Mouse (Mus musculus): Measurements from ENCODE around the gene Prss23.

Prss23 gene

DNA sequence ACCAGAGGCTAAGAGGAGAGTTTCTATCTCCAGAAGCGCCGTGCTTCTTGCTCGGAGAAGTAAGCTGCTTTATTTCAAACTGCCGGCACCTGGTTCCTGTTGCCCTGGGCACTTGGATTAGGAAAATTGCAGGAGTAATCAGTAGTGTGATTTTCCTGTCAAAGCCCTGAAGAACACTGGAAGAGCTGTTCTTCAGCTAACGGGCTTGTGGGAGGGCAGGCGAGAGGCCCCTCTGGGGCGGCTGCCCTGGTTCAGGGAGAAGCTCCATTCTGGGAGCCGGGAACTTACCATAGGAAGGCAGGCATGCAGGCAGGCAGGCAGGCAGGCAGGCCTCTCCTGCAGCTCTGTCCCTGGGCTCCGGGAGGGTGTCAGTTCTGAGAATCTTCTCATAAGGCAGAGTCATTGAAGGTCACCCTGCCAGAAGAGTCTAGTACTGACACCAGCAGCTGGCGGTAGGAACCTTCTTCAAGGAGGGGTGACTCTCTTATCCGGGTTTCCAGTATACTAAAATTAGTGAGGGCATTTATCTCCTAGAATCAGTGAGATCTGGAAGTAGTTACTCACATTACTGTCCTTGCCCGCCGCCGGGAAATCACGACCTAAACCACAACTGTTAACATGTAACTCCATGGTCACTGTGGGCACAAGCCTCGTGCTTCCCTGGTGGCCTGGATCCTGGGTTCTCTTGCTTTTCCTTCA lies at the start of gene Prss23:
Prss23 (minus strand) TSS at position 457 of the 699 bp plus-strand sequence.
- DNase-seq (ENCODE audit: low spot score), result no peak

DNA sequence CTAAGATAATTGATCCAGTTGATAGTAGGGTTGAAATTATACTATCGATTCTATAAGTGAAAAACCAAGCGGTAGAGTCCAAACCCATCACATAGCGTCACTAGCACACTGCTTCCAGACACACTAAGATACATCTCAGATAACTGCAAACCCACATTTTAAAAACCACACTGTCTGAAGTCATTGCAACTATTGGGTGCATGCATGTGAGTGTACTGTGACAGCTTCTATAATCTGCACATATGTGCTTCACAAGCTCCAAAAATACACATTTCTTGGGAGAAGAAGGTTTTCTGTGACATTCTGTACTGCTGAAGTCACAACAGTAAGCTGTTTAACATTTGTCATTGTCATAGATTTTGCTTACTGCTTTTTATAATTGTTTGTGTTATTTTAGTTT lies 49.1 kb upstream of the Prss23 start:
- DNase-seq (ENCODE audit: low spot score), result no peak

DNA sequence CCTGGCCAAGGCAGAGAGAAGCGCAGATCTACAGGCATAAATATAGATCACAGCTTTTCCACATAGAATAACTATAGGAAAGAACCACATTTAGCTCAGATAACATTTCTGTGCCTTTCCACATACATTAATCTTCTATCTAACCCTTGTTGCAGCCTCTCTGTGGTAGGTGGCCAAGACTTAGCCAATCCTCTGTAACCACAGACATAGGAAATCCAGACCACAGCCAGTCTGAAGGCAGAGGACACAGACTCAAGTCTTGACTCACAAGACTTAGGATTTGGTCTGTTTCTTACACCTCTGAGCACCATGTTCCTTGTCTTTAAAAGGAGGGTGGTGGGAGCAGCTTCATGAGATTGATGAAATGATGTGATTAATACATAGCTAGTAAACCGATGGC lies 37.6 kb upstream of the Prss23 start:
- no peak for DNase-seq (ENCODE audit: low spot score)

- DNase-seq (ENCODE audit: low spot score), result no peak
Observed at GRCm38 (mm10) chr7:89563501-89563900, 36.5 kb upstream of the Prss23 start.

GRCm38 (mm10) chr7:89562140-89562539 lies 35.2 kb upstream of the Prss23 start:
- DNase-seq (ENCODE audit: low spot score), result no peak

DNA sequence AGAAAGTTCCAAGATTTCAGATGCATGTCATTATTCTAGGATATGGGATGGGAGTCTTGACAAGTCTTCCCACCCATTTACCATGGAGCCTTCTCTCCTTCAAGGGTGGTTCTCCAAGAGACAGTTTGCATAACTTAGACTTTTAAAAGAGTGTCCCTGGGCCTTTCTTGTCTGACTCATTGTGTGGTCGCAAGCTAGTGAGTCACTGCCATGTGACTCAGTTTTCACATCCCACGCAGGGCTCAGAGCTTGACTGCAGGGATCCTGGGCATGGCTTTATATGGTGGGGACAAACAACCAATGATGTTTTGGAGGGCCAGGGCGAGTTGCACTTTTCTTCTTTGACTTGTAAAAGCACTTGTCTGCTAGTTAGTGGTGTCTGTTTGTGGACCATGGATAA lies 34.0 kb upstream of the Prss23 start:
- no peak for DNase-seq (ENCODE audit: low spot score)

- DNase-seq (ENCODE audit: low spot score), result no peak
Observed at GRCm38 (mm10) chr7:89559633-89560032, 32.6 kb upstream of the Prss23 start.

GRCm38 (mm10) chr7:89559105-89559504 lies 32.1 kb upstream of the Prss23 start:
- DNase-seq (ENCODE audit: low spot score), result no peak

DNA sequence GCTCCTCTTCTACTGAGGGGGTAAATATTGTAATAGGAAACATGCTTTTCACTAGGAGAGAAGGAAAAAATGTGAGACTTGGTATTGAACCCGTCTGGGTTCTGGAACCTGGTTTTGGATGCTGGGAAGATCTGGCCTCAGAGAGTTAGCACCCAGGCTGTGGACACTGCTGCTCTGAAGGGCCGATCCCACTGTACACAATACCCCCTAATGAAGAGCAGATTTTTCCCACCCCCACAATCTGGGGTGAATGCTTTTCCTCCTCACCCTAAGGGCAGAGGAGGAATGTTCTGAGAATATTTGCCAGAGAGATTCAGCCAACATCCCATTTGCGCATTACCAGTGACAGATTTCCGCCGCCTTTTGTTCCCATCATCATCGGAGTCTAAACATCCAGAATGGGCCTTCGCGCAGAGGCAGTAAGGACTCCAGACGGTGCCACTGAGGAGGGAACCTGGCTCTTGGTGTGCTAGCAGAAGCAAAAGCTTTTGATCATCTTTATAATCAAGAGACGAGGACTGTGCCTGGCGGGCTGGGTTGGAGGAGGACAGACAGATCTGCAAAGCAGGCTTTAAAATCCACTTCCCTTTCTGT lies 31.6 kb upstream of the Prss23 start:
- DNase-seq (ENCODE audit: low spot score), result no peak

- DNase-seq (ENCODE audit: low spot score), result no peak
Observed at GRCm38 (mm10) chr7:89557056-89557455, 30.1 kb upstream of the Prss23 start.

DNA sequence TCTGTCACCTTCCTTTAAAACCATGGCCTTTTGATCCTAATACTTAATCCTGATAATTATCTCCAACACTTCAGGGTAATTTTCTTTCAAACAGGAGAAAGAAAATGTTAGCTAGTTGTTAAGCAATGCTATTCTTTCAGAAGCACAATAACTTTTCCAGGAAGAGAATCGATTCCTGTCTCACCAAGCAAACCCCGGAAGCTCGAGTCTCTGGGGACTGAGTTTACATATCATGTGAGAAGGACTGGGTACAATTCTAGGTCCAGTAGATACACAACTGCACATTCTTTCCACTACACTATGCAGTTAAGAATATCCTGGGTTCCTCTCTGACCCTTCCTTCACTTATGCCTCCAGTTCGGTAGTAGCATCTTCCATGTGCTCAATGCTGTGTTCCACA lies 29.7 kb upstream of the Prss23 start:
- DNase-seq (ENCODE audit: low spot score), result no peak

DNA sequence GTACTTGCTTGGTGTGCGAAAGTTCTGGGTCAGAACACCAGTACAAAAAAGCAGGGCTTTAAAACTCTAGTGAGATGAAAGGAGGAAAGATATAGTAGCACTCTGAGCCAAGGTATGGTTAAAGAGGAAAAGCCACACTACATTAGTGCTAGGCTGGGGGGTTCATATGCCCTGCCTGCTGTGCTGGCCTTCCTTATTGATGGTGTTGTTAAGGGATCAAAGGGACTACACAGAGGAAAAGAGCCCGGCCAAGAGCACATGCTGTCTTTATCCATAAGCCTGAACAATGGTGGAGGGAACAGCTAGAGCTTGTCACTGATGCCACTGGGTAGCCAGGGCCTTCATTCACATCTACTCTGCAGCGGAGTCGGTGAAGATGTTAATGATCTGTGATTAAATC lies 28.2 kb upstream of the Prss23 start:
- DNase-seq (ENCODE audit: low spot score), result peak; percentile 29

DNA sequence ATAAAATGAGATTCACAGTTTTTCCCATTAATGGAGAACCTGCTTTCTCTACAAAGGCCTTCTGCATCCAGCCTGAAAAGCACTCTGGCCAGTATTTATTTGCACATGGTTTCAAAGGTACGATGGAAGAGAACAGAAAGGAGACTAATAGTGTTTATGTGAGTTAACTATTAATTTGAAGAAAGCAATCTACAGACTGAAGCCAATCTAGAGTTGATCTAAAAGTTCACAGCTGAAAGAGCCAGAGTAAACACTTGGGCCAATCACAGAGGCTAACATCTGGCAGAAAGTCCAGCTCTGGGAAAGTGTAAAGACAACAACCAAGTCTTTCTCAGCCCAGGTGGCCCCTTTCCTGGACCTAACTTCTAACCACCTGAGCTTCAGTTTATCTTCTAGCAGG lies 27.1 kb upstream of the Prss23 start:
- DNase-seq (ENCODE audit: low spot score), result no peak

DNA sequence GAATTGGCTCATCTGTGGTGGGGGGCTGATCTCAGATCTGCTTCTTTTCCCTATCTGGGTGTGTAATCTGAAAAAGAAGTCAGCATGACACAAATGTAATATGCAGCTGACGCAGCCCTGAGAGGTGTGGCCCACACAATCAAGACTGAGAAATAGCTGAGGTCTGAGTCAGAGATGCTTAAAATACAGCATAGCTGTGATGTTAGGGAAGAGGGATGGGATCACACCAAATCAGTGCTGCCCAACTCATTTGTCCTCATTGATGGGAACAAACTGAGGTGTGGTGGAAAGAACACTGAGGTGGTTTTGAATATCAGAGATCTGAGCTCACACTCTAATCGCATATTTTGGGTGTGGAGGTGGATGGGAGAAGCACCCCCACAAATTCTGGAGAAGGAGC lies 14.0 kb upstream of the Prss23 start:
- DNase-seq (ENCODE audit: low spot score), result no peak

DNA sequence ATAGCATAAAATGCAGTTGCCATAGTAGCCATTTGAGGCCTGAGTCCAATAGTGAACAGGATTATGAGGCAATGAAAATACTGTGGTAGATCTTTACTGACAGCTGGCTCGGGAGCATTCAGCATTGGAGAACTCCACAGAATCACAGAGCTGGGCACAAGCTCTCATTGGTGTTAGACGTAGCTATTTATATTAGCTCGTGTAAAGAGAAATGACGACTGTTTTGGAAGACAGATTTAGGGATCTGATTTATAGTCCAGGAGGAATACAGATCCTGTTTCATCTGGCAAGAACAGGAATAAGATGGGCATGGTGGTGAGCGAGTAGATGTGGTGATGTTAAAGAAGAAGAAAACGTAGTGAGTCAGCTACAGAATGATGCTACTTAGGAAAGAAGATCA lies 12.4 kb upstream of the Prss23 start:
- no peak for DNase-seq (ENCODE audit: low spot score)

GRCm38 (mm10) chr7:89527430-89527856 lies 456 bp upstream of the Prss23 start:
- no peak for DNase-seq (ENCODE audit: low spot score)

- DNase-seq (ENCODE audit: low spot score), result no peak
Observed at GRCm38 (mm10) chr7:89523816-89524215, 3.2 kb downstream of the Prss23 start.

GRCm38 (mm10) chr7:89522170-89522569 lies 4.8 kb downstream of the Prss23 start:
- DNase-seq (ENCODE audit: low spot score), result no peak

DNA sequence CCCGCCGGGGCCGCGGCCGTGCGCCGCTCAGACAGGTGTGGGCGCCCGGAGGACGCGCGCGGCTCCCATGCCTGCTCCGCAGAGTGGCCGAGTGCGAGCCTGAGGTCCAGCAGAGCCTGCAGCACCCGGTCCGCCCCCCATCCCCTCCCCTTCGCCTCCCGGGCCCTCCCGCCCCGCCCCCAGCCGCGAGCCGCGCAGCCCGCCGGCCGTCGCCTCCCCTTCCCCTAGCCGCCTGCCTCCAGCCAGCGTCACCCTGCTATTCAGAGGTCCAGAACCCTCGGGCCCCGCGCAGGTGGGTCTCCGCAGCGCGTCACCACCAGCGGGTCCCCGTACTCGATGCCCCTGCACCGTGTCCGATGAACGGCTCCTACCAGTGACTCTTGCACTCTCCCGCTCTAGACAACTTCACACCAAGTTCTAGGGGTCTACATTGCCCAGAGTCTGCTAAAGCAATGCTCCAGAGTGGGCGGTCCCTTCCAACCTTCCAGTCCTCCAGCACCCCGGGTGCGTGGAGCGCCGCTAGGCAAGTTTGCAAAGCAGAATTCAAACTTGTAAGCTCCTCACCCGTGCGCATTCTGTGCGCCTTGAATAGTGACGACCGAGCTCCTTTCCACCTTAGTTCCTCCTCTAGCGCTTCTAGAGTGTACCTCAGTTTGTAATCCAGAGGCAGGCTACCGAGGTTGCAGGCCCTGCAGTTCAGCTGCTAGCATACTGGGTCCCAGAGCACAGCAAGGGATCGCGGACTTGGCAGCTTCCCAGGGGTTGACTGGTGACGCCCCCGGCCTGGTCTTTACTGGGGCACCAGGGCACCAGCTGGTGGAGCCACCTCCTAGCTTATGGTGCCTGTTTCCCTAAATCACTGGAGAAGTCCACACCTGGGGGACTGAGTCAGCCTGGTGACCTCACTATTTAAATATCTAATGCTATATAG lies 9.3 kb downstream of the Prss23 start:
- peak; percentile 64 for DNase-seq (ENCODE audit: low spot score)

GRCm38 (mm10) chr7:89516551-89517459 lies 10.2 kb downstream of the Prss23 start:
- DNase-seq (ENCODE audit: low spot score), result peak; percentile 20

DNA sequence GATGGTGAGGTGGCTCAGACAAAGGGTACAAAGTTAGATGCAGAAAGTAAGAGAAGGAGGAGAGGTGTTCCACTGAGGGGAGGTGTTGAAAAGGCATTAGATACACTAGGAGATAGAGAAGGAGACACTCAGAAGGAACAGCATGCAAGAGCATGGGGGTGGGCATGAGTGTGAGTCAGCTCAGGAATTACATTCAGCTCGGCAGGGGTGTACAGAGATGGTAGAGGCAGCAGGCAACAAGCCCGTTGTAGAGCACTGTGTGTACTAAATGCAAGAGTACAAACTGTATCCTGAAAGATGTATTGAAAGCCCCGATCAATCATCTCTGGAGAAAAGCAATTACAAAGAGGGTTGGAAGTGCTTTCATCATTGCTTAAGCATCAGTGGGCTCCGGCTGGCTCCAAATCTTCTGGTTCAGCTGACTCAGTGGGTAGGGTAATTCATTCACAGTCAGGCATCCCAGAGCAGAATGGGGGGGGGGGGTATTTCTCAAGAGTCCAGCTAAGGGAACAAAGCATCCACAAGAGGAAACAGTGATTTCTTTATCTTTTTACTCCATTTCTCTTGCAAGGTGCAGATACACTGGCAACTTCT lies 15.0 kb downstream of the Prss23 start:
- no peak for DNase-seq (ENCODE audit: low spot score)
